Mouse (Mus musculus): ENCODE measurements at regions not wholly inside any gene's neighbourhood (a gene's known extent, or its start where the extent isn't known, plus 50 kb on each side); places are given as distances from the start of the nearest gene placed in this dataset.

- no peak overlapping the region for H3K27ac ChIP-seq (ENCODE audit: insufficient read depth, low read length)
- H3K36me3 ChIP-seq (ENCODE audit: control insufficient read depth, insufficient read depth, low read length): no peaks in the 10 kb centered on the region
- 82% methylated on average over 4 of the region's 4 CpGs for WGBS
- TF ChIP-seq POLR2A (IDR thresholded peaks at IDR 0.05; ENCODE audit: low read depth, low read length) (no peak), CTCF (IDR thresholded peaks at IDR 0.05; ENCODE audit: extremely low read depth, insufficient read depth, insufficient read length, insufficient replicate concordance) (no peak)
- no peak overlapping the region for H3K4me3 ChIP-seq (ENCODE audit: extremely low read depth, insufficient read depth, insufficient read length)
- DNase-seq (ENCODE audit: low read depth in 1 of 2, low spot score in 2 of 2): no peak
- no peaks in the 10 kb centered on the region for H3K4me1 ChIP-seq (ENCODE audit: control insufficient read depth, insufficient read depth, insufficient read length)
- no peaks in the 10 kb centered on the region for H3K27me3 ChIP-seq (ENCODE audit: control insufficient read depth, insufficient read depth, low read length)
These were observed 478.3 kb downstream of the Efnb2 start for GRCm38 (mm10) chr8:8182616-8183232.

- H3K36me3 ChIP-seq (ENCODE audit: control insufficient read depth, insufficient read depth, low read length): no peaks in the 10 kb centered on the region
- H3K4me1 ChIP-seq (ENCODE audit: control insufficient read depth, insufficient read depth, insufficient read length): no peaks in the 10 kb centered on the region
- no peak for DNase-seq (ENCODE audit: low read depth in 1 of 2, low spot score in 2 of 2)
- no peak overlapping the region for H3K4me3 ChIP-seq (ENCODE audit: extremely low read depth, insufficient read depth, insufficient read length)
- no peak for TF ChIP-seq POLR2A (IDR thresholded peaks at IDR 0.05; ENCODE audit: low read depth, low read length)
- no peak for TF ChIP-seq CTCF (IDR thresholded peaks at IDR 0.05; ENCODE audit: extremely low read depth, insufficient read depth, insufficient read length, insufficient replicate concordance)
- no peaks in the 10 kb centered on the region for H3K27me3 ChIP-seq (ENCODE audit: control insufficient read depth, insufficient read depth, low read length)
- no peak overlapping the region for H3K27ac ChIP-seq (ENCODE audit: insufficient read depth, low read length)
- 76% methylated on average over 2 of the region's 2 CpGs for WGBS
These were observed 478.9 kb downstream of the Efnb2 start for GRCm38 (mm10) chr8:8182108-8182507.

- H3K4me3 ChIP-seq (ENCODE audit: extremely low read depth, insufficient read depth, insufficient read length): no peak overlapping the region
- 62% methylated on average over 2 of the region's 2 CpGs for WGBS
- no peaks in the 10 kb centered on the region for H3K4me1 ChIP-seq (ENCODE audit: control insufficient read depth, insufficient read depth, insufficient read length)
- no peaks in the 10 kb centered on the region for H3K27me3 ChIP-seq (ENCODE audit: control insufficient read depth, insufficient read depth, low read length)
- TF ChIP-seq CTCF (IDR thresholded peaks at IDR 0.05; ENCODE audit: extremely low read depth, insufficient read depth, insufficient read length, insufficient replicate concordance) (no peak), POLR2A (IDR thresholded peaks at IDR 0.05; ENCODE audit: low read depth, low read length) (no peak)
- H3K36me3 ChIP-seq (ENCODE audit: control insufficient read depth, insufficient read depth, low read length): no peaks in the 10 kb centered on the region
- no peak for DNase-seq (ENCODE audit: low read depth in 1 of 2, low spot score in 2 of 2)
- no peak overlapping the region for H3K27ac ChIP-seq (ENCODE audit: insufficient read depth, low read length)
These were observed 486.8 kb downstream of the Efnb2 start for GRCm38 (mm10) chr8:8174286-8174685.

- no peak overlapping the region for H3K27ac ChIP-seq (ENCODE audit: insufficient read depth, low read length)
- DNase-seq (ENCODE audit: low read depth in 1 of 2, low spot score in 2 of 2): no peak
- TF ChIP-seq POLR2A (IDR thresholded peaks at IDR 0.05; ENCODE audit: low read depth, low read length) (no peak), CTCF (IDR thresholded peaks at IDR 0.05; ENCODE audit: extremely low read depth, insufficient read depth, insufficient read length, insufficient replicate concordance) (no peak)
- no peaks in the 10 kb centered on the region for H3K36me3 ChIP-seq (ENCODE audit: control insufficient read depth, insufficient read depth, low read length)
- 88% methylated on average over 6 of the region's 6 CpGs for WGBS
- H3K4me3 ChIP-seq (ENCODE audit: extremely low read depth, insufficient read depth, insufficient read length): no peak overlapping the region
- H3K4me1 ChIP-seq (ENCODE audit: control insufficient read depth, insufficient read depth, insufficient read length): no peaks in the 10 kb centered on the region
- no peaks in the 10 kb centered on the region for H3K27me3 ChIP-seq (ENCODE audit: control insufficient read depth, insufficient read depth, low read length)
These were observed 492.4 kb downstream of the Efnb2 start for GRCm38 (mm10) chr8:8168674-8169073.

- 92% methylated on average over 11 of the region's 11 CpGs for WGBS
These were observed 492.8 kb downstream of the Efnb2 start for GRCm38 (mm10) chr8:8168250-8168649.

GRCm38 (mm10) chr8:8147527-8147926, 513.5 kb downstream of the Efnb2 start:
- TF ChIP-seq POLR2A (IDR thresholded peaks at IDR 0.05; ENCODE audit: low read depth, low read length): no peak
- TF ChIP-seq CTCF (IDR thresholded peaks at IDR 0.05; ENCODE audit: extremely low read depth, insufficient read depth, insufficient read length, insufficient replicate concordance): no peak
- DNase-seq (ENCODE audit: low read depth in 1 of 2, low spot score in 2 of 2): no peak
- Histone ChIP-seq H3K4me1 (ENCODE audit: control insufficient read depth, insufficient read depth, insufficient read length) (no peaks in the 10 kb centered on the region), H3K27ac (ENCODE audit: insufficient read depth, low read length) (no peak overlapping the region), H3K27me3 (ENCODE audit: control insufficient read depth, insufficient read depth, low read length) (no peaks in the 10 kb centered on the region), H3K36me3 (ENCODE audit: control insufficient read depth, insufficient read depth, low read length) (no peaks in the 10 kb centered on the region), H3K4me3 (ENCODE audit: extremely low read depth, insufficient read depth, insufficient read length) (no peak overlapping the region)
- WGBS: 94% methylated on average over 5 of the region's 5 CpGs

More at GRCm38 (mm10) chr8:8168250-8168649, 492.8 kb downstream of the Efnb2 start:
- H3K27ac ChIP-seq (ENCODE audit: insufficient read depth, low read length): no peak overlapping the region
- DNase-seq (ENCODE audit: low read depth in 1 of 2, low spot score in 2 of 2): no peak
- H3K27me3 ChIP-seq (ENCODE audit: control insufficient read depth, insufficient read depth, low read length): no peaks in the 10 kb centered on the region
- H3K4me1 ChIP-seq (ENCODE audit: control insufficient read depth, insufficient read depth, insufficient read length): no peaks in the 10 kb centered on the region
- TF ChIP-seq POLR2A (IDR thresholded peaks at IDR 0.05; ENCODE audit: low read depth, low read length) (no peak), CTCF (IDR thresholded peaks at IDR 0.05; ENCODE audit: extremely low read depth, insufficient read depth, insufficient read length, insufficient replicate concordance) (no peak)
- no peak overlapping the region for H3K4me3 ChIP-seq (ENCODE audit: extremely low read depth, insufficient read depth, insufficient read length)
- H3K36me3 ChIP-seq (ENCODE audit: control insufficient read depth, insufficient read depth, low read length): no peaks in the 10 kb centered on the region

- no peak for TF ChIP-seq POLR2A (IDR thresholded peaks at IDR 0.05; ENCODE audit: low read depth, low read length)
- H3K4me1 ChIP-seq (ENCODE audit: control insufficient read depth, insufficient read depth, insufficient read length): no peaks in the 10 kb centered on the region
- H3K27ac ChIP-seq (ENCODE audit: insufficient read depth, low read length): no peak overlapping the region
- 21% methylated on average over 6 of the region's 6 CpGs for WGBS
- no peaks in the 10 kb centered on the region for H3K36me3 ChIP-seq (ENCODE audit: control insufficient read depth, insufficient read depth, low read length)
- no peaks in the 10 kb centered on the region for H3K27me3 ChIP-seq (ENCODE audit: control insufficient read depth, insufficient read depth, low read length)
- no peak for DNase-seq (ENCODE audit: low read depth in 1 of 2, low spot score in 2 of 2)
- H3K4me3 ChIP-seq (ENCODE audit: extremely low read depth, insufficient read depth, insufficient read length): no peak overlapping the region
These were observed 518.0 kb downstream of the Efnb2 start for GRCm38 (mm10) chr8:8142933-8143495.
